Comparison of ENCODE assay signal across 7 mouse cellular contexts in genomic region chr10:71218228-71218892, GRCm38 (mm10). TPM values are rescaled to one million over a fixed set of nuclear protein-coding genes. Genes with fewer than 3 reads are reported as not detected.
DNase-seq lines count a peak whose midpoint lies in the region; ATAC-seq lines count a peak whose summit lies in the region.

No protein-coding gene starts in this region.

- peak; percentile 73 for DNase-seq in adrenal gland, adult 2 months
- DNase-seq in embryo, embryonic 11 days, result peak; percentile 81
- DNase-seq in gastrocnemius, postnatal 36 days, result peak; percentile 61 to 71
- DNase-seq in left cerebral cortex, postnatal 14 days (ENCODE audit: low spot score in 2 of 2), result peak; percentile 86 to 89
- DNase-seq in midbrain, embryonic 11.5 days (ENCODE audit: low spot score, missing footprints), result peak; percentile 95
- peak; percentile 75 for DNase-seq in skeletal muscle tissue, adult 2 months (ENCODE audit: low read depth, low spot score)

- no peak overlapping the region for H3K4me2 ChIP-seq in intestine, embryonic 15.5 days (replicated peaks)
- H3K4me2 ChIP-seq in midbrain, embryonic 11.5 days, result no peak overlapping the region

- peak; percentile 76 for ATAC-seq in intestine, embryonic 15.5 days
- ATAC-seq in midbrain, embryonic 11.5 days (ENCODE audit: low FRiP score), result peak; percentile 66

- H3K27ac ChIP-seq in intestine, embryonic 15.5 days, result no peak overlapping the region
- H3K27ac ChIP-seq in midbrain, embryonic 11.5 days (ENCODE audit: low read depth, low read length), result no peak overlapping the region

- H3K4me1 ChIP-seq in intestine, embryonic 15.5 days (replicated peaks), result no peaks in the 10 kb centered on the region
- H3K4me1 ChIP-seq in midbrain, embryonic 11.5 days (ENCODE audit: control insufficient read depth, insufficient read depth, low read length), result no peaks in the 10 kb centered on the region

- H3K4me3 ChIP-seq in intestine, embryonic 15.5 days (replicated peaks), result no peak overlapping the region
- no peak overlapping the region for H3K4me3 ChIP-seq in midbrain, embryonic 11.5 days (ENCODE audit: low read depth, low read length)

- no peaks in the 10 kb centered on the region for H3K27me3 ChIP-seq in intestine, embryonic 15.5 days (replicated peaks)
- H3K27me3 ChIP-seq in midbrain, embryonic 11.5 days (ENCODE audit: control insufficient read depth, insufficient read depth, low read length), result no peaks in the 10 kb centered on the region

- WGBS in intestine, embryonic 15.5 days, result 16% methylated on average over 8 of the region's 8 CpGs
- 20% methylated on average over 8 of the region's 8 CpGs for WGBS in midbrain, embryonic 11.5 days

- intact Hi-C loops in gastrocnemius, postnatal 36 days (cut with DNase I), result loop anchor here (5.0 to 10.0 kb wide), 2 partner anchors 251 to 294 kb away; no protein-coding TSS in a partner anchor
- intact Hi-C loops in left cerebral cortex, postnatal 14 days (cut with DNase I), result loop anchor here (5.0 kb wide), 4 partner anchors 56 to 401 kb away; no protein-coding TSS in a partner anchor

- H3K36me3 ChIP-seq in intestine, embryonic 15.5 days, result no peaks in the 10 kb centered on the region; the same call in 1 of the 2 replicates
- H3K36me3 ChIP-seq in midbrain, embryonic 11.5 days (ENCODE audit: control insufficient read depth, insufficient read depth, low read length), result no peaks in the 10 kb centered on the region; the same call in 1 of the 2 replicates

- H3K9me3 ChIP-seq in intestine, embryonic 15.5 days, result no peaks in the 10 kb centered on the region
- no peaks in the 10 kb centered on the region for H3K9me3 ChIP-seq in midbrain, embryonic 11.5 days (ENCODE audit: control insufficient read depth, low read length)

- H3K9ac ChIP-seq in intestine, embryonic 15.5 days, result no peak overlapping the region
- no peak overlapping the region for H3K9ac ChIP-seq in midbrain, embryonic 11.5 days (ENCODE audit: low read length)

RNA-seq across cellular contexts. Expression of gene Tfam, which starts 19.7 kb away (rescaled TPM):
- 10 to 100 TPM; 54.0 to 54.2 TPM for total RNA-seq in adrenal gland, adult 2 months (2021)
- 6.9 and 7.2 TPM in 2 replicates for polyA plus RNA-seq in adrenal gland, adult 2 months (2012; rRNA removed)
- 10 to 100 TPM; 51.6 to 56.4 TPM for total RNA-seq in gastrocnemius, postnatal 36 days (2021)
- 89.1 and 93.6 TPM in 2 replicates for polyA plus RNA-seq in intestine, embryonic 15.5 days (2015; fragmentation: Nextera tagmentation; extraction: Ambion mirVana)
- total RNA-seq in left cerebral cortex, postnatal 14 days (2021), result 10 to 100 TPM; 36.0 to 40.0 TPM
- 101 and 111 TPM in 2 replicates for polyA plus RNA-seq in midbrain, embryonic 11.5 days (2014; fragmentation: Nextera tagmentation; extraction: Ambion mirVana)

RNA-seq across cellular contexts. Expression of gene Bicc1, which starts 58.9 kb away (rescaled TPM):
- total RNA-seq in adrenal gland, adult 2 months (2021), result 10 to 100 TPM; 12.8 to 20.3 TPM
- 5.3 and 5.5 TPM in 2 replicates for polyA plus RNA-seq in adrenal gland, adult 2 months (2012; rRNA removed)
- total RNA-seq in gastrocnemius, postnatal 36 days (2021), result 1 to 10 TPM; 8.1 to 8.4 TPM
- polyA plus RNA-seq in intestine, embryonic 15.5 days (2015; fragmentation: Nextera tagmentation; extraction: Ambion mirVana), result 16.4 and 19.3 TPM in 2 replicates
- 1 to 10 TPM; 6.5 to 6.7 TPM for total RNA-seq in left cerebral cortex, postnatal 14 days (2021)
- polyA plus RNA-seq in midbrain, embryonic 11.5 days (2014; fragmentation: Nextera tagmentation; extraction: Ambion mirVana), result 9.2 and 9.6 TPM in 2 replicates
